Mouse (Mus musculus): ENCODE data around the gene Ubxn6. TPM values are rescaled to one million over a fixed set of nuclear protein-coding genes. Genes with fewer than 3 reads are reported as not detected.

Ubxn6 gene
- total RNA-seq, 1 experiment = 34.8 TPM

- TF ChIP-seq HCFC1 (IDR thresholded peaks at IDR 0.05; ENCODE audit: borderline replicate concordance, insufficient read depth, low read length) (no peak), MAFK (IDR thresholded peaks at IDR 0.05; ENCODE audit: insufficient read depth, low read depth, low read length) (no peak), ZC3H11A (IDR thresholded peaks at IDR 0.05; ENCODE audit: borderline replicate concordance, low read depth, low read length) (no peak), ZNF384 (IDR thresholded peaks at IDR 0.05; ENCODE audit: low read depth, low read length) (no peak), CHD2 (IDR thresholded peaks at IDR 0.05; ENCODE audit: low read depth, low read length) (no peak)
- H3K27ac ChIP-seq (ENCODE audit: insufficient read depth, low read depth, low read length, poor library complexity, severe bottlenecking) = no peak overlapping the region
- peaks cover 0 to 11% of the 10 kb centered on the region in 2 experiments; a peak in 2 of 4 replicates for H3K4me1 ChIP-seq (ENCODE audit: control insufficient read depth in 2 of 2, insufficient read depth in 2 of 2, low read length in 2 of 2, poor library complexity in 1 of 2)
- H3K36me3 ChIP-seq (ENCODE audit: control insufficient read depth, insufficient read depth, low read length, poor library complexity, severe bottlenecking) = peaks cover 8% of the 10 kb centered on the region
- DNase-seq (ENCODE audit: low read depth, low spot score) = no peak
- H3K4me3 ChIP-seq (ENCODE audit: insufficient read depth in 1 of 2, low read depth in 1 of 2, low read length in 2 of 2, poor library complexity in 1 of 2, severe bottlenecking in 1 of 2) = no peak overlapping the region
- no peak overlapping the region for H3K9ac ChIP-seq (ENCODE audit: insufficient read depth, low read depth, low read length, poor library complexity, severe bottlenecking)
- no peaks in the 10 kb centered on the region for H3K9me3 ChIP-seq (ENCODE audit: control insufficient read depth, insufficient read depth, low read depth, low read length)
- in situ Hi-C loops (cut with MboI; ENCODE audit: low sequenced_read_pairs in 2 of 2, unreplicated experiment in 2 of 2) = no loop called here
These were observed 2.7 kb upstream of the Ubxn6 start for GRCm38 (mm10) chr17:56077523-56077922.

GRCm38 (mm10) chr17:56074097-56074826 lies 566 bp downstream of the Ubxn6 start:
- Histone ChIP-seq H3K4me3 (ENCODE audit: insufficient read depth in 1 of 2, low read depth in 1 of 2, low read length in 2 of 2, poor library complexity in 1 of 2, severe bottlenecking in 1 of 2) (peak overlapping the region; percentile 85 to 88), H3K9ac (ENCODE audit: insufficient read depth, low read depth, low read length, poor library complexity, severe bottlenecking) (peak overlapping the region; percentile 84), H3K4me1 (ENCODE audit: control insufficient read depth in 2 of 2, insufficient read depth in 2 of 2, low read length in 2 of 2, poor library complexity in 1 of 2) (peaks cover 0 to 4% of the 10 kb centered on the region in 2 experiments; a peak in 1 of 4 replicates), H3K36me3 (ENCODE audit: control insufficient read depth, insufficient read depth, low read length, poor library complexity, severe bottlenecking) (peaks cover 29% of the 10 kb centered on the region), H3K27ac (ENCODE audit: insufficient read depth, low read depth, low read length, poor library complexity, severe bottlenecking) (peak overlapping the region; percentile 82), H3K9me3 (ENCODE audit: control insufficient read depth, insufficient read depth, low read depth, low read length) (no peaks in the 10 kb centered on the region)
- in situ Hi-C loops (cut with MboI; ENCODE audit: low sequenced_read_pairs in 2 of 2, unreplicated experiment in 2 of 2) = no loop called here
- peak; percentile 96 for DNase-seq (ENCODE audit: low read depth, low spot score)
- TF ChIP-seq ZC3H11A (IDR thresholded peaks at IDR 0.05; ENCODE audit: borderline replicate concordance, low read depth, low read length) = no peak
- no peak for TF ChIP-seq MAFK (IDR thresholded peaks at IDR 0.05; ENCODE audit: insufficient read depth, low read depth, low read length)
- no peak for TF ChIP-seq ZNF384 (IDR thresholded peaks at IDR 0.05; ENCODE audit: low read depth, low read length)
- TF ChIP-seq CHD2 (IDR thresholded peaks at IDR 0.05; ENCODE audit: low read depth, low read length) = no peak
- TF ChIP-seq HCFC1 (IDR thresholded peaks at IDR 0.05; ENCODE audit: borderline replicate concordance, insufficient read depth, low read length) = no peak

DNA sequence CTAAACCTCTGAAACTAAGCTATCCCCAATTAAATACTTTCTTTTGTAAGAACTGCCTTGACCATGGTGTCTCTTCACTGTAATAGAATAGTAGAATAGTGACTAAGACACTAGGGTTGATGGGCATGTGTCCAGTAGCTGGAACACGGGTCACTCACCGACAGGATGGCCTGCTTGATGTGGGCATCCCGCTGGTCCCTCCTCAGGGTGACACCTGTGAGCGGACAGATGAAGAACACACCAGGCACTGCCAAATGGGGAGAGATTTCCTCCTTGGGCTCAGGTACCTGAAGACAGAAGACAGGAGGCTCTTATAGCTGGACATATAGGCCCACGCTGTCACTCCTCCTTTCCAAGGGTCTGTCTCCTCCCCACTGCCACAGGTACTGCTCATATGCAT lies 2.6 kb downstream of the Ubxn6 start:
- peaks cover 0 to 7% of the 10 kb centered on the region in 2 experiments; a peak in 1 of 4 replicates for H3K4me1 ChIP-seq (ENCODE audit: control insufficient read depth in 2 of 2, insufficient read depth in 2 of 2, low read length in 2 of 2, poor library complexity in 1 of 2)

GRCm38 (mm10) chr17:56071126-56071525 lies 3.7 kb downstream of the Ubxn6 start:
- no peak for TF ChIP-seq CHD2 (IDR thresholded peaks at IDR 0.05; ENCODE audit: low read depth, low read length)
- TF ChIP-seq ZNF384 (IDR thresholded peaks at IDR 0.05; ENCODE audit: low read depth, low read length) = no peak
- peaks cover 55% of the 10 kb centered on the region for H3K36me3 ChIP-seq (ENCODE audit: control insufficient read depth, insufficient read depth, low read length, poor library complexity, severe bottlenecking)
- in situ Hi-C loops (cut with MboI; ENCODE audit: low sequenced_read_pairs in 2 of 2, unreplicated experiment in 2 of 2) = no loop called here

More for the DNA sequence above, 2.6 kb downstream of the Ubxn6 start:
- H3K9ac ChIP-seq (ENCODE audit: insufficient read depth, low read depth, low read length, poor library complexity, severe bottlenecking) = no peak overlapping the region
- in situ Hi-C loops (cut with MboI; ENCODE audit: low sequenced_read_pairs in 2 of 2, unreplicated experiment in 2 of 2) = no loop called here
- DNase-seq (ENCODE audit: low read depth, low spot score) = no peak
- peaks cover 49% of the 10 kb centered on the region for H3K36me3 ChIP-seq (ENCODE audit: control insufficient read depth, insufficient read depth, low read length, poor library complexity, severe bottlenecking)
- TF ChIP-seq ZC3H11A (IDR thresholded peaks at IDR 0.05; ENCODE audit: borderline replicate concordance, low read depth, low read length) (no peak), MAFK (IDR thresholded peaks at IDR 0.05; ENCODE audit: insufficient read depth, low read depth, low read length) (no peak), CHD2 (IDR thresholded peaks at IDR 0.05; ENCODE audit: low read depth, low read length) (no peak), ZNF384 (IDR thresholded peaks at IDR 0.05; ENCODE audit: low read depth, low read length) (no peak), HCFC1 (IDR thresholded peaks at IDR 0.05; ENCODE audit: borderline replicate concordance, insufficient read depth, low read length) (no peak)
- H3K27ac ChIP-seq (ENCODE audit: insufficient read depth, low read depth, low read length, poor library complexity, severe bottlenecking) = no peak overlapping the region
- H3K9me3 ChIP-seq (ENCODE audit: control insufficient read depth, insufficient read depth, low read depth, low read length) = no peaks in the 10 kb centered on the region
- H3K4me3 ChIP-seq (ENCODE audit: insufficient read depth in 1 of 2, low read depth in 1 of 2, low read length in 2 of 2, poor library complexity in 1 of 2, severe bottlenecking in 1 of 2) = no peak overlapping the region

More at GRCm38 (mm10) chr17:56071126-56071525, 3.7 kb downstream of the Ubxn6 start:
- Histone ChIP-seq H3K4me1 (ENCODE audit: control insufficient read depth in 2 of 2, insufficient read depth in 2 of 2, low read length in 2 of 2, poor library complexity in 1 of 2) (peaks cover 0 to 7% of the 10 kb centered on the region in 2 experiments; a peak in 1 of 4 replicates), H3K27ac (ENCODE audit: insufficient read depth, low read depth, low read length, poor library complexity, severe bottlenecking) (no peak overlapping the region), H3K4me3 (ENCODE audit: insufficient read depth in 1 of 2, low read depth in 1 of 2, low read length in 2 of 2, poor library complexity in 1 of 2, severe bottlenecking in 1 of 2) (no peak overlapping the region), H3K9ac (ENCODE audit: insufficient read depth, low read depth, low read length, poor library complexity, severe bottlenecking) (no peak overlapping the region), H3K9me3 (ENCODE audit: control insufficient read depth, insufficient read depth, low read depth, low read length) (no peaks in the 10 kb centered on the region)
- no peak for DNase-seq (ENCODE audit: low read depth, low spot score)

Measured in ES-E14 (cell line).